Mouse (Mus musculus): ENCODE measurements at regions not wholly inside any gene's neighbourhood (a gene's known extent, or its start where the extent isn't known, plus 50 kb on each side); places are given as distances from the start of the nearest gene placed in this dataset.

GRCm38 (mm10) chr3:109249989-109250388, 90.5 kb upstream of the Vav3 start:
- no peaks in the 10 kb centered on the region for H3K27me3 ChIP-seq (replicated peaks)
- H3K79me2 ChIP-seq (replicated peaks; ENCODE audit: control insufficient read depth, extremely low read depth, insufficient read depth, poor library complexity, severe bottlenecking) = no peaks in the 10 kb centered on the region
- no peak overlapping the region for H3K4me3 ChIP-seq (replicated peaks in 1 of 3; ENCODE audit: low read depth in 2 of 3, low read length in 2 of 3, poor library complexity in 1 of 3)
- in situ Hi-C loops (cut with MboI; ENCODE audit: low pct_ligation_motif_present, low pct_unique_long_range_greater_than_20kb, low sequenced_read_pairs) (no loop called here), dilution Hi-C loops (cut with MboI; ENCODE audit: extremely low pct_ligation_motif_present, extremely low pct_unique_long_range_greater_than_20kb, low sequenced_read_pairs) (no loop called here)
- DNase-seq (ENCODE audit: extremely low read depth) = no peak
- no peak overlapping the region for H3K9ac ChIP-seq (ENCODE audit: insufficient read depth, low read depth)
- TF ChIP-seq TBP (conservative IDR thresholded peaks at IDR 0.05; ENCODE audit: low read depth, low read length) = no peak
- no peak for TF ChIP-seq ZC3H11A (IDR thresholded peaks at IDR 0.05; ENCODE audit: low read depth, low read length)
- no peak for TF ChIP-seq HCFC1 (IDR thresholded peaks at IDR 0.05; ENCODE audit: low read depth, low read length)
- TF ChIP-seq POLR2A (IDR thresholded peaks at IDR 0.05; ENCODE audit: low read depth, low read length) = no peak
- no peak for TF ChIP-seq ELF1 (IDR thresholded peaks at IDR 0.05; ENCODE audit: low read depth, low read length)
- TF ChIP-seq TCF12 (IDR thresholded peaks at IDR 0.05; ENCODE audit: low read depth, low read length) = no peak
- TF ChIP-seq CTCF (conservative IDR thresholded peaks at IDR 0.05 in 1 of 2, IDR thresholded peaks at IDR 0.05 in 1 of 2; ENCODE audit: low read depth in 2 of 2, low read length in 2 of 2) = no peak
- no peak for TF ChIP-seq USF2 (conservative IDR thresholded peaks at IDR 0.05; ENCODE audit: low read depth, low read length)
- TF ChIP-seq UBTF (IDR thresholded peaks at IDR 0.05; ENCODE audit: low read depth, low read length) = no peak
- TF ChIP-seq EP300 (IDR thresholded peaks at IDR 0.05; ENCODE audit: low read length) = no peak
- no peak for TF ChIP-seq USF1 (IDR thresholded peaks at IDR 0.05; ENCODE audit: low read depth, low read length)
- TF ChIP-seq RAD21 (IDR thresholded peaks at IDR 0.05; ENCODE audit: low read depth, low read length) = no peak
- TF ChIP-seq BHLHE40 (IDR thresholded peaks at IDR 0.05; ENCODE audit: low read depth, low read length) = no peak
- no peak for TF ChIP-seq MEF2A (IDR thresholded peaks at IDR 0.05; ENCODE audit: borderline replicate concordance, low read depth, low read length)
- TF ChIP-seq ETS1 (conservative IDR thresholded peaks at IDR 0.05; ENCODE audit: low read depth, low read length) = no peak
- no peak for TF ChIP-seq RCOR1 (conservative IDR thresholded peaks at IDR 0.05; ENCODE audit: low read depth, low read length)
- no peaks in the 10 kb centered on the region for H3K9me3 ChIP-seq (replicated peaks; ENCODE audit: low read length)
- H3K4me2 ChIP-seq (ENCODE audit: insufficient read depth, low read depth, poor library complexity, severe bottlenecking) = no peak overlapping the region
- peaks cover 0 to 6% of the 10 kb centered on the region in 2 experiments; a peak in 2 of 4 replicates for H3K4me1 ChIP-seq (ENCODE audit: control insufficient read depth in 1 of 2, insufficient read depth in 2 of 2)
- no peak overlapping the region for H3K27ac ChIP-seq (ENCODE audit: insufficient read depth, low read depth)
- H3K36me3 ChIP-seq (replicated peaks in 1 of 2; ENCODE audit: control insufficient read depth in 1 of 2, insufficient read depth in 1 of 2, low read length in 1 of 2) = no peaks in the 10 kb centered on the region

DNA sequence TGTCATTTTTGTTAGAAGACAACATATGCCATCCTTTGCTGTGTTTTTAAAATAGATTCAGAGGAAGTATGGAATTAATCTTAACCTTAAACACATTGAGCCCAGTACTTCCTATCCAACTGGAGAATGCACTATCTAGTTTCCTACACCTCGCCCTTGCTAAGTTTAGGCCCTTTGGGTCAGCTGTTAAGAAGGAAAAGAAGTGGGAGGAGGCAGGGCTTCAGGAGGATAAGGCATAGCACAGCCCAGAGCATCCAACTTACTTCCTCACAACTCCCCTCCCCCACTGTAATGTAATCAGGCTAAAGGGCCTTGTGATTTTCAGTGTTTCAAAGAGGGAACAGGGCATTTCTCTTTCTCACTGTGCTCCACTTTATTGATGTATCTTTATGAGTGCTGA, 88.7 kb upstream of the Vav3 start:
- dilution Hi-C loops (cut with MboI; ENCODE audit: extremely low pct_ligation_motif_present, extremely low pct_unique_long_range_greater_than_20kb, low sequenced_read_pairs) = no loop called here
- TF ChIP-seq MAZ (IDR thresholded peaks at IDR 0.05; ENCODE audit: low read depth, low read length) (no peak), HCFC1 (IDR thresholded peaks at IDR 0.05; ENCODE audit: low read depth, low read length) (no peak), UBTF (IDR thresholded peaks at IDR 0.05; ENCODE audit: low read depth, low read length) (no peak), MAFK (IDR thresholded peaks at IDR 0.05; ENCODE audit: insufficient replicate concordance, low read length) (no peak), POLR2AphosphoS2 (IDR thresholded peaks at IDR 0.05; ENCODE audit: low read depth, low read length) (no peak), USF2 (conservative IDR thresholded peaks at IDR 0.05; ENCODE audit: low read depth, low read length) (no peak), NRF1 (IDR thresholded peaks at IDR 0.05; ENCODE audit: low read depth, low read length) (no peak)
- H3K36me3 ChIP-seq (replicated peaks in 1 of 2; ENCODE audit: control insufficient read depth in 1 of 2, insufficient read depth in 1 of 2, low read length in 1 of 2) = no peaks in the 10 kb centered on the region
- H3K9me3 ChIP-seq (replicated peaks; ENCODE audit: low read length) = no peaks in the 10 kb centered on the region
- peaks cover 0 to 13% of the 10 kb centered on the region in 2 experiments; a peak in 2 of 4 replicates for H3K4me1 ChIP-seq (ENCODE audit: control insufficient read depth in 1 of 2, insufficient read depth in 2 of 2)
- H3K27me3 ChIP-seq (replicated peaks) = no peaks in the 10 kb centered on the region
- H3K4me2 ChIP-seq (ENCODE audit: insufficient read depth, low read depth, poor library complexity, severe bottlenecking) = no peak overlapping the region
- H3K79me2 ChIP-seq (replicated peaks; ENCODE audit: control insufficient read depth, extremely low read depth, insufficient read depth, poor library complexity, severe bottlenecking) = no peaks in the 10 kb centered on the region
- in situ Hi-C loops (cut with MboI; ENCODE audit: low pct_ligation_motif_present, low pct_unique_long_range_greater_than_20kb, low sequenced_read_pairs) = no loop called here
- no peak overlapping the region for H3K27ac ChIP-seq (ENCODE audit: insufficient read depth, low read depth)
- DNase-seq (ENCODE audit: extremely low read depth) = no peak
- no peak overlapping the region for H3K9ac ChIP-seq (ENCODE audit: insufficient read depth, low read depth)
- H3K4me3 ChIP-seq (replicated peaks in 1 of 3; ENCODE audit: low read depth in 2 of 3, low read length in 2 of 3, poor library complexity in 1 of 3) = no peak overlapping the region
